Mouse (Mus musculus) limb, embryonic 12.5 days (tissue): ENCODE data around the gene Ttyh1. TPM values are rescaled to one million over a fixed set of nuclear protein-coding genes. Genes with fewer than 3 reads are reported as not detected.

ENCODE experiments used
- ATAC-seq: fragments of 200-750 bp; cut with Nextera tagmentation; 2 replicates; pipeline ENCODE4 v1.8.0; 2017; ENCODE audit warnings: low read depth, moderate TSS enrichment; ENCODE audit not compliant: insufficient number of reproducible peaks, insufficient read depth, low FRiP score, low TSS enrichment
- H3K27ac ChIP-seq: fragments of 300-500 bp; sonication (generic); 2 replicates; pipeline ENCODE4 v1.5.1; 2016; ENCODE audit warnings: mild to moderate bottlenecking, moderate library complexity
- H3K27me3 ChIP-seq: fragments of 300-500 bp; sonication (generic); 2 replicates; pipeline ENCODE4 v1.6.1; 2016; ENCODE audit warnings: mild to moderate bottlenecking, moderate library complexity
- H3K36me3 ChIP-seq: fragments of 300-500 bp; sonication (generic); 2 replicates; pipeline ENCODE4 v1.6.1; 2016; ENCODE audit warnings: mild to moderate bottlenecking, moderate library complexity
- H3K4me1 ChIP-seq: fragments of 300-500 bp; sonication (generic); replicated peaks from 2 replicates; pipeline ENCODE4 v1.6.1; 2016
- H3K4me2 ChIP-seq: fragments of 300-500 bp; sonication (generic); 2 replicates; pipeline ENCODE4 v1.6.1; 2016; ENCODE audit warnings: mild to moderate bottlenecking, moderate library complexity
- H3K4me3 ChIP-seq: fragments of 300-500 bp; sonication (generic); replicated peaks from 2 replicates; pipeline ENCODE4 v1.5.1; 2016; ENCODE audit warnings: mild to moderate bottlenecking
- H3K9ac ChIP-seq: fragments of 300-500 bp; sonication (generic); replicated peaks from 2 replicates; pipeline ENCODE4 v1.6.1; 2016; ENCODE audit warnings: mild to moderate bottlenecking, moderate library complexity
- H3K9me3 ChIP-seq: fragments of 300-500 bp; sonication (generic); 2 replicates; pipeline ENCODE4 v1.6.1; 2016; ENCODE audit warnings: mild to moderate bottlenecking, moderate library complexity
- WGBS: fragments of 180-500 bp; shearing (Covaris S2); methylation state at CpG from one replicate; pipeline ENCODE4 v1.1.7; 2016; 5-methylcytosine and 5-hydroxymethylcytosine counted together
- polyA plus RNA-seq: library from polyadenylated mRNA; unstranded; fragments of >200 nt; fragmentation: Nextera tagmentation; extraction: Ambion mirVana; gene quantifications from 2 replicates; pipeline ENCODE4 v1.2.1, GENCODE M21; 2016

Ttyh1 gene
- polyA plus RNA-seq, 1 experiment from 2014 or later = 1.9 TPM

- 73% methylated on average over 6 of the region's 6 CpGs for WGBS
These were observed 26.5 kb downstream of the Ttyh1 start for GRCm38 (mm10) chr7:4145552-4146190.

GRCm38 (mm10) chr7:4146241-4147180, 27.3 kb downstream of the Ttyh1 start:
- H3K4me2 ChIP-seq = no peak overlapping the region
- peaks cover 15% of the 10 kb centered on the region for H3K27me3 ChIP-seq
- H3K27ac ChIP-seq = no peak overlapping the region
- peaks cover 22% of the 10 kb centered on the region for H3K4me1 ChIP-seq
- H3K36me3 ChIP-seq = peaks cover 76% of the 10 kb centered on the region
- ATAC-seq = no peak
- no peak overlapping the region for H3K9ac ChIP-seq
- no peak overlapping the region for H3K4me3 ChIP-seq
- WGBS = 94% methylated on average over 23 of the region's 23 CpGs
- no peaks in the 10 kb centered on the region for H3K9me3 ChIP-seq

More at GRCm38 (mm10) chr7:4145552-4146190, 26.5 kb downstream of the Ttyh1 start:
- Histone ChIP-seq H3K4me1 (peaks cover 17% of the 10 kb centered on the region), H3K4me3 (no peak overlapping the region), H3K27ac (no peak overlapping the region), H3K4me2 (no peak overlapping the region), H3K36me3 (peaks cover 76% of the 10 kb centered on the region), H3K9ac (no peak overlapping the region), H3K27me3 (peaks cover 7% of the 10 kb centered on the region), H3K9me3 (no peaks in the 10 kb centered on the region)
- no peak for ATAC-seq

GRCm38 (mm10) chr7:4147371-4147770, 28.2 kb downstream of the Ttyh1 start:
- Histone ChIP-seq H3K4me3 (no peak overlapping the region), H3K4me1 (peaks cover 22% of the 10 kb centered on the region), H3K9me3 (no peaks in the 10 kb centered on the region), H3K4me2 (no peak overlapping the region), H3K36me3 (peaks cover 67% of the 10 kb centered on the region), H3K27ac (no peak overlapping the region), H3K27me3 (peaks cover 24% of the 10 kb centered on the region), H3K9ac (no peak overlapping the region)
- ATAC-seq = no peak
- WGBS = 92% methylated on average over 19 of the region's 20 CpGs

- Histone ChIP-seq H3K9me3 (no peaks in the 10 kb centered on the region), H3K27ac (no peak overlapping the region), H3K36me3 (peaks cover 62% of the 10 kb centered on the region), H3K4me2 (peak overlapping the region; percentile 88; the same call in 1 of the 2 replicates), H3K27me3 (peaks cover 28% of the 10 kb centered on the region), H3K9ac (no peak overlapping the region), H3K4me3 (no peak overlapping the region), H3K4me1 (peaks cover 22% of the 10 kb centered on the region)
- WGBS = 87% methylated on average over 4 of the region's 4 CpGs
- no peak for ATAC-seq
These were observed 28.6 kb downstream of the Ttyh1 start for GRCm38 (mm10) chr7:4147836-4148235.

GRCm38 (mm10) chr7:4148341-4149208, 29.4 kb downstream of the Ttyh1 start:
- no peaks in the 10 kb centered on the region for H3K9me3 ChIP-seq
- H3K36me3 ChIP-seq = peaks cover 55% of the 10 kb centered on the region
- no peak for ATAC-seq
- H3K4me1 ChIP-seq = peaks cover 22% of the 10 kb centered on the region
- peaks cover 30% of the 10 kb centered on the region for H3K27me3 ChIP-seq
- WGBS = 27% methylated on average over 18 of the region's 18 CpGs
- H3K9ac ChIP-seq = peak overlapping the region; percentile 73
- H3K4me3 ChIP-seq = peak overlapping the region; percentile 67
- peak overlapping the region; percentile 76 for H3K27ac ChIP-seq
- H3K4me2 ChIP-seq = peak overlapping the region; percentile 88

- WGBS = under 1% methylated on average over 64 of the region's 64 CpGs
- peak; percentile 41 for ATAC-seq
- peaks cover 47% of the 10 kb centered on the region for H3K36me3 ChIP-seq
- H3K27ac ChIP-seq = peak overlapping the region; percentile 76
- peak overlapping the region; percentile 88 for H3K4me2 ChIP-seq
- peaks cover 22% of the 10 kb centered on the region for H3K4me1 ChIP-seq
- H3K9ac ChIP-seq = peak overlapping the region; percentile 73
- H3K4me3 ChIP-seq = peak overlapping the region; percentile 67
- H3K9me3 ChIP-seq = no peaks in the 10 kb centered on the region
- H3K27me3 ChIP-seq = peaks cover 30% of the 10 kb centered on the region
These were observed 30.2 kb downstream of the Ttyh1 start for GRCm38 (mm10) chr7:4149209-4150054.

GRCm38 (mm10) chr7:4150059-4150541, 30.9 kb downstream of the Ttyh1 start, which contains the start of gene Leng9:
Leng9 (minus strand) TSS chr7:4150374.
- Histone ChIP-seq H3K4me1 (peaks cover 22% of the 10 kb centered on the region), H3K27me3 (peaks cover 30% of the 10 kb centered on the region), H3K36me3 (peaks cover 40% of the 10 kb centered on the region), H3K4me3 (peak within 1 kb of the TSS; percentile 67), H3K9ac (peak within 1 kb of the TSS; percentile 73), H3K9me3 (no peaks in the 10 kb centered on the region), H3K4me2 (peak within 1 kb of the TSS; percentile 88), H3K27ac (peak within 1 kb of the TSS; percentile 76)
- WGBS = 2% methylated on average over 14 of the region's 14 CpGs
- peak; percentile 26; the same call in 1 of the 2 replicates for ATAC-seq

GRCm38 (mm10) chr7:4150811-4151221, 31.6 kb downstream of the Ttyh1 start:
- H3K4me1 ChIP-seq = peaks cover 22% of the 10 kb centered on the region
- no peak overlapping the region for H3K27ac ChIP-seq
- ATAC-seq = no peak
- no peak overlapping the region for H3K9ac ChIP-seq
- H3K9me3 ChIP-seq = no peaks in the 10 kb centered on the region
- peaks cover 33% of the 10 kb centered on the region for H3K36me3 ChIP-seq
- H3K4me2 ChIP-seq = peak overlapping the region; percentile 88; the same call in 1 of the 2 replicates
- peaks cover 30% of the 10 kb centered on the region for H3K27me3 ChIP-seq
- WGBS = 13% methylated on average over 14 of the region's 14 CpGs
- H3K4me3 ChIP-seq = peak overlapping the region; percentile 67; the same call in 1 of the 2 replicates

GRCm38 (mm10) chr7:4151241-4151640, 32.0 kb downstream of the Ttyh1 start:
- Histone ChIP-seq H3K4me1 (peaks cover 22% of the 10 kb centered on the region), H3K27ac (no peak overlapping the region), H3K4me2 (0 out of 2 replicates have a peak overlapping the region, but pooled peaks have one; percentile 88), H3K27me3 (peaks cover 30% of the 10 kb centered on the region), H3K36me3 (peaks cover 28% of the 10 kb centered on the region), H3K9ac (no peak overlapping the region), H3K4me3 (no peak overlapping the region), H3K9me3 (no peaks in the 10 kb centered on the region)
- WGBS = 17% methylated on average over 22 of the region's 22 CpGs
- no peak for ATAC-seq

GRCm38 (mm10) chr7:4154356-4154755, 35.1 kb downstream of the Ttyh1 start:
- Histone ChIP-seq H3K36me3 (peaks cover 8% of the 10 kb centered on the region), H3K4me3 (no peak overlapping the region), H3K27me3 (peaks cover 30% of the 10 kb centered on the region), H3K27ac (no peak overlapping the region), H3K9me3 (no peaks in the 10 kb centered on the region), H3K4me2 (no peak overlapping the region), H3K9ac (no peak overlapping the region), H3K4me1 (peaks cover 13% of the 10 kb centered on the region; the same call in 1 of the 2 replicates)
- no peak for ATAC-seq
- WGBS = 79% methylated on average over 5 of the region's 5 CpGs
